Mouse (Mus musculus): Measurements from ENCODE around the gene Slc10a4.
"Not testable (repeated sequence)": the region's sequence is repeated elsewhere in the genome, so short reads cannot be mapped to it uniquely, and the experiment has no call there.

The Slc10a4 gene

DNA sequence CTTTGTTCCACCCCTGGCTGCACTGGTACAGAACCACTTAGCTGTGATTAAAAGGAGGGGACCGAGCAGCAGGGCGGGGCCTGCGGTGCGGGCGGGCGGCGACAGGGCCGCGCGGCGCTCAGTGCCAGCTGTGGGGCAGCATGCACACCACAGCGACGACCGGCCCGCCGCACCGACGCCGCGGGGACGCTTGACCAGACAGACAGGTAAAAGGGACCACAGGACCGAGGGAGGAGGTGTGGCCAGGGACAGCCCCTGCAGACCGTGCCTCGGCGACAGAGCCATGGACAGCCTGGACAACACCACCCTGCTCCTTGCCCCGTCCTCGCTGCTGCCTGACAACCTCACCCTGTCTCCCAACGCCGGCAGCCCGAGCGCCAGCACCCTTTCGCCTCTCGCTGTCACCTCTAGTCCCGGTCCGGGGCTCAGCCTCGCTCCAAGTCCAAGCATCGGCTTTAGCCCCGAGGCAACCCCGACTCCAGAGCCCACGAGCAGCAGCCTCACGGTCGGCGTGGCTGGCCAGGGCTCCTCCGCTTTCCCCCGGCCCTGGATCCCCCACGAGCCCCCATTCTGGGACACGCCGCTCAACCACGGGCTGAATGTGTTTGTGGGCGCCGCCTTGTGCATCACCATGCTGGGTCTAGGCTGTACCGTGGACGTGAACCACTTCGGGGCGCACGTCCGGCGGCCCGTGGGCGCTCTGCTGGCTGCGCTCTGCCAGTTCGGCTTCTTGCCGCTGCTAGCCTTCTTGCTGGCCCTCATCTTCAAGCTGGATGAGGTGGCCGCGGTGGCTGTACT, at the start of gene Slc10a4:
Gene Slc10a4 (plus strand): TSS at position 100 of the 798 bp plus-strand sequence.
- in situ Hi-C loops (cut with MboI, MseI): no loop called here

- in situ Hi-C loops (cut with MboI, MseI): no loop called here
These were observed 49.4 kb upstream of the Slc10a4 start for GRCm38 (mm10) chr5:72957281-72957680.

DNA sequence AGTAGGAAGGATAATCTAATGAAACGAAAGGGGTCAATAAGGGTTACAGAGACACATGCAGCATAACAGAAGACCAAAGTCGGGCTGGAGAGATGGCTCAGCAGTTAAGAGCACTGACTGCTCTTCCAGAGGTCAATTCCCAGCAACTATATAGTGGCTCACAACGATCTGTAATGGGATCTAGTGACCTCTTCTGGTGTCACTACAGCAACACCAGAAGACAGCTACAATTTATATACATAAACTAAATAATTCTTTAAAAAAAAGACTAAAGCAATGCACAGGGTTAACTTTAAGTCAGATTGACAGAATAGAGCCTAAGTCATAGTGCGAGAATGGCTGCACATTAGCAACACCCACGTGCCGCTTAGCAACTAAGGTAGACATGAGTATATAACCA, 46.6 kb upstream of the Slc10a4 start:
- in situ Hi-C loops (cut with MboI, MseI): no loop called here

DNA sequence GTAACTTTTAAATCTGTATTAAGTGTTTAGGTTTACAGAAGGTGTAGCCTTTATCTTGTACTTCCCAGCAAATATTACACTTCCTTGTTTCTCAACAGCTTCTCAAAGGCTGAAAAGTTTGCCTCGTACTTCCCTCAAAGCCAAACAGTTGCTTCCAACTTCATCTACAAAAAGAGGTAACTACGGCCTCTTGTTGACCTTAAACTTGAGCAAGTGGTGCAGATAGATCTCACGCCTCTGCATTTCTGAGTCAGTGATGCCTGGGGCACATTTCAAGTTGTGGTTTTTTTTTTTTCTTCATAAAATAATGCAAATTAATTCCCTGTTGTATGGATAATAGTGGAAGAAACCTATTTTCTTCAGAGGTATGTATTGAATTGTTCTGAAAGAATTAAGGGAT, 41.0 kb upstream of the Slc10a4 start:
- in situ Hi-C loops (cut with MboI, MseI): no loop called here

- in situ Hi-C loops (cut with MboI, MseI): no loop called here
These were observed 34.2 kb upstream of the Slc10a4 start for GRCm38 (mm10) chr5:72972435-72972834.

DNA sequence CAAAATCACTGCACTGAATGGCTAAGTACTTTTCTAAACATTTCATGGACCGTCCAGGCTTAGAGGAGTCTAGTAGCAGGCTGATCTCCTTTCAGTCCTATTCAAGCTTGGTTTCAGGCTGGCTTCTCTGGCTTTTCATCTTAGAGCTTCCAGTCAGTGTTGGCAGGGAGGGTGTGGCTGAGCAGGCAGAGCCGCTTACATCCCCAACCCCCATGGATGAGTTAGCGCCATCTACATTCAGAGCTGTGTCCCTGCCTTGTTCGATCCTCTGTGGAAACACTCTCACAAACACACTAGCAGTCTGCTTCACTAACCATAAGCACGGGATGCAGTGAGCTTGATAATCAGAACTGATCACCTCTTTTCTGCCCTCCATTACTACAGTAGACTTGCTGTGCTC, 33.7 kb upstream of the Slc10a4 start:
- in situ Hi-C loops (cut with MboI, MseI): no loop called here

GRCm38 (mm10) chr5:72974602-72975001, 32.1 kb upstream of the Slc10a4 start, which contains the start of gene Gm10135:
Gene Gm10135, minus strand, starts transcription at chr5:72974702.
- in situ Hi-C loops (cut with MboI, MseI): loop anchor here (25.0 kb wide), 1 partner anchor 413 kb away; no protein-coding TSS in a partner anchor

GRCm38 (mm10) chr5:72975996-72976395, 30.7 kb upstream of the Slc10a4 start:
- in situ Hi-C loops (cut with MboI, MseI): loop anchor here (25.0 kb wide), 1 partner anchor 411 kb away; no protein-coding TSS in a partner anchor

GRCm38 (mm10) chr5:72976539-72976938, 30.1 kb upstream of the Slc10a4 start:
- in situ Hi-C loops (cut with MboI, MseI): loop anchor here (25.0 kb wide), 1 partner anchor 411 kb away; no protein-coding TSS in a partner anchor

DNA sequence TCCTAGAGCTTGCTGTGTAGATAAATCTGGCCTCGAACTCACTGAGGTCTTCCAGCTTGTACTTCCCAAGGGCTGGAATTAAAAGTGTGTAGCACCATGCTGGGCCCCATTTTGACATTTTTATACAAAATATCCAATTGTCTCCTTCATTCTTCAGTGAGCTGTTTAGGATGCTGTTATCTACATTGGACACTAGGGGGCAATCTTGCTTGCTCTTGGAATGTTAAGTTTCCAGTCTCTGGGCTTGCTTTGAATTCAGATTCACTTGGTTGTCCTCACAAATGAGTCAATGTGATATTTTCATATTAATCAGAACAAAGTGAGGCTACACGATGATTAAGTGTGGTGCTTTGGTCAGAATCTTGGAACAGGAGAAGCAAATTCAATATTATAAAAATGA, 22.6 kb upstream of the Slc10a4 start:
- in situ Hi-C loops (cut with MboI, MseI): loop anchor here (5.0 to 25.0 kb wide), 2 partner anchors 88 to 403 kb away; no protein-coding TSS in a partner anchor

DNA sequence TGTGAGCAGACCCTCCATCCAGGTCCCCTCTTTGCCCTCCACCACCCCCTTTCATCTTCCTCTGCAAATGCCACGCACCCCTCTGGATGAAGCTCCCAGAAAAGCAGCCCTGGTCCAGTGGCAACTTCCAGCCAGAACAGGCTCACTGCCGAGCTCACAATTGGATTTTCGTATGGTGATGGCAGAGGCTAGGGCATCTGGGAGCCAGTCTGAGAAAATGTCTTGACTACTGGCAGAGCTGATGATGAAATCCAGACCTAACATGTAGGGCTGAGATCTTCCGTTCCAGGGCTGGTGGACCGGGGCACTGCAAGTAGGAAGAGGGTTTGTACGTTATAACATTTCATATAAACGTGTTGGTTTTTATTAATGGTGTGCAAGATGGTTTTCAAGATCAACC, 18.9 kb upstream of the Slc10a4 start:
- in situ Hi-C loops (cut with MboI, MseI): loop anchor here (25.0 kb wide), 1 partner anchor 400 kb away; no protein-coding TSS in a partner anchor

DNA sequence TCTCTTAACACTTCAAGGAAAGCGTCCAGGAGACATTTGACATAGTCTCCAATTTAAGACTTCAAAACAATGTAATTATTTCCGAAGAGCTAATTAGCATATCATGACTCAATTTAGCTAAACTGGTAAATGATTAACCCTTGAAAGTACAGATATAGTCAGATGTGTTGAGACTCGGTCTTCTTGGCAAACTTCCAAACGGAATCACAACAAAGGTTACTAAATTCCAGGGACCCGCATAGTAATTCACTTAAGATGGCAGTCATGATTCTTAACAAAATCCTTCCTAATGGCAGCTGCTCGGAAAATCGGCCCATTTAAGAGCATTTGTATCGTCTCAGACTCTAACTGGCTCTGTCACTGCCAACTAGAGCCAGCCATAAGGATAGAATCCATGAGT, 16.9 kb upstream of the Slc10a4 start:
- in situ Hi-C loops (cut with MboI, MseI): loop anchor here (25.0 kb wide), 1 partner anchor 398 kb away; no protein-coding TSS in a partner anchor

DNA sequence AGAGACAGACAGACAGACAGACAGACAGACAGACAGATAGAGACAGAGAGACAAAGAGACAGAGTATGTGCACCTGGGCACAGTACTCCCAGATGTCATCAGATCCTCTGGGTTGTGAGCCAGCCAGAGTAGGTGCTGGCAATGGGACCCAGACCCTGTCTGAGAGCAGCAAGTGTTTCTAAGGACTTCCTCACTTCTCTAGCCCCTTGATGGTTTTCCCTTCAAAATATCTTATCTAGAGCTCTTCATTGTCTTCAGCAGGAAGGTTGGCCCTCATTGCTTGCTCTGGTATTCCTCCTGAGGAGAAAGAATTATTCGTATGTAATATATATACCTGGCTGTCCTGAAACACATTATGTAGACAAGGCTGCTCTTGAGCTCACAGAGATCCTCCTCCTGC, 14.2 kb upstream of the Slc10a4 start:
- in situ Hi-C loops (cut with MboI, MseI): loop anchor here (25.0 kb wide), 1 partner anchor 395 kb away; no protein-coding TSS in a partner anchor

DNA sequence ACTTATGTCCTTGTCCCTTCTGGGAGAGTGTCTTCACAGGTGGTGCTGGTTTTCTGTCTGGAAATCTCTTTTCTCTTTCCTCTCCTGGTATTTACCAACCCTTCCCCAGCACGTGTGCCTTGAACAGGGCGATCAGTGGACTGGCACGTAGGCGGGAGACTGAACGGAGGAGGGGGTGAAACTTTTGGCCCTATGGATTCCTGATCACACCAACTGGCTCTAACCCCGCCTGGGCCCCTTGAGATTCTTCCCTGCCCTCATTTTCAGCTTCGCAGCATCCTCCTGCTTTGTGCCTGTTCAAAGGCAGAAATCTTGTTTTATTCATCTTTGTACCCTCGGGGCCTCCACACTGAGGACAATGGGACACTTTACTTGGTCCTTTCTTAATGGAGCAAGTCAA, 12.3 kb upstream of the Slc10a4 start:
- in situ Hi-C loops (cut with MboI, MseI): loop anchor here (25.0 kb wide), 1 partner anchor 393 kb away; no protein-coding TSS in a partner anchor

GRCm38 (mm10) chr5:72994928-72995327, 11.8 kb upstream of the Slc10a4 start:
- in situ Hi-C loops (cut with MboI, MseI): loop anchor here (25.0 kb wide), 1 partner anchor 392 kb away; no protein-coding TSS in a partner anchor

DNA sequence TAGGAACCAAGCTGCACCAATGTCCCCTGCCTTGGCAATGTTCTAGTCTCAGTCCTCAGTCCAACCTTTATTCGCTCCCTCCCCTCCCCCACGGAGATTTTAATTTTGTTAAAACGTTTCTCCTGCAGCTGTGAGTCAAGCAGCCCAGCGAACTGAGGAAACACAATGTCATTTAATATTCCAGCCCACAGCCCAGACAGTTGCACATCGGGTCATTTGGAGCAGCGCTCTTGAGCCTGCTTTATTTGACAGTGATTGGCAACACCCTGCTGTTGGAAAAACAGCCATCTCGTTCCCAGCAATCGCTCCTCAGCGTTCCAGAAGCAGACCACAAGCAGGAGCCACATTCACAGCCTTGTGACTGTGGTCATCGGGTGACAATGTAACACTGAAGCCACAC, 11.3 kb upstream of the Slc10a4 start:
- in situ Hi-C loops (cut with MboI, MseI): loop anchor here (25.0 kb wide), 1 partner anchor 392 kb away; no protein-coding TSS in a partner anchor

- in situ Hi-C loops (cut with MboI, MseI): loop anchor here (25.0 kb wide), 1 partner anchor 389 kb away; no protein-coding TSS in a partner anchor
These were observed 8.1 kb upstream of the Slc10a4 start for GRCm38 (mm10) chr5:72998546-72998945.

DNA sequence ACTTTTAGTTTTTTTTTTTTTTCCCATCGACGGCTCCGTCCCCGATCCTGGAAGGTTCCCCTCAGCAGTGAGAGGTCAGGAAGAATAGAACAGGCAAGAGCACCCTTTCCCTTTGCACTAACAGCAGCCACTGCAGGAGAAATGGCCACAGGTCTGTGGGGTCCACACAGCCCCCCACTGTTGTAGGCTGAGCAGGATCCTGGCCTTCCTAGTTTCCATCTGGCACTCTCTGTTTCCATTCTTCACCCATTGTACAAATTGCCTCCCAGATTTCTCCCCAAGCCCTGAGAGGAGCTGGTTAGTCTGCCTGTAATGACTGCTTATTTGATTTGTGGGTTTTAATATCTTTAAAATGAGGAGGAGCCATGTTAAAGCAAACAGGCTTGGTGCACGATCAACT, 2.6 kb upstream of the Slc10a4 start:
- in situ Hi-C loops (cut with MboI, MseI): no loop called here

DNA sequence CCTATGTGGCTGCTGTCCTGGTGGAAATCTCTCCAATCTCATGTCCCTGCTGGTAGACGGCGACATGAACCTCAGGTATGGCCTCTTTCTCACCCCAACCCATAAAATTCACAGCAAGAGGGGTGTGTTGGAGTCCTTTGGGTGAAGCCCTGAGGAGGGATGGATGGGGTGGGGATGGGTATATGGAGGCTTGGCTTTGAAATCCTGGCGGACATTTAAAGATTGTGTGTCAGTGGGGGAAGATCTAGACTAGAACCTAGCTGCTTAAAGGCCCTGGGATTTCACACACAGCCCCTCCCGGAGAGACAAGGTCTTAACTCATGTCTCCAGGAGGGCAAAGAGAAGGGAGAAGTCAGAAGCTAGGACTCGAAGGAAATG, 888 bp downstream of the Slc10a4 start:
- in situ Hi-C loops (cut with MboI, MseI): no loop called here

DNA sequence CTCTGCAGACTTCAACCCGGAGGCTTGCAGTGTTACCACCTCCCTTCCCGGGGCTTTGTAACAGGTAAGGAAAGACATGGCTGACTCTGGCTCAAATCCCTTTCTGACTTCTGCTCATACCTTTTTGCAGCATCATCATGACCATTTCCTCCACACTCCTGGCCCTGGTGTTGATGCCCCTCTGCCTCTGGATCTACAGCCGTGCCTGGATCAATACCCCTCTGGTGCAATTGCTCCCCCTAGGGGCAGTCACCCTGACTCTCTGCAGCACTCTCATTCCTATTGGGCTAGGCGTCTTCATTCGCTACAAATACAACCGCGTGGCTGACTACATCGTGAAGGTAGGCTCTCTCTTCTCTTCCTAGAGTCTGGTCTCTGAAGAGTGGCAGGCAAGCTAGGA, 1.5 kb downstream of the Slc10a4 start:
- in situ Hi-C loops (cut with MboI, MseI): not testable (repeated sequence)

GRCm38 (mm10) chr5:73011806-73012205, 5.1 kb downstream of the Slc10a4 start:
- in situ Hi-C loops (cut with MboI, MseI): loop anchor here (5.0 kb wide), 1 partner anchor 430 kb away; the partner anchor contains the start of gene Zar1

GRCm38 (mm10) chr5:73012884-73013610, 6.4 kb downstream of the Slc10a4 start:
- in situ Hi-C loops (cut with MboI, MseI): loop anchor here (5.0 kb wide), 1 partner anchor 431 kb away; the partner anchor contains the start of gene Zar1

Data from T-helper 2 cell (primary cell).